Mouse (Mus musculus) midbrain, embryonic 11.5 days (tissue): ENCODE measurements around the gene Paqr7. TPM values are rescaled to one million over a fixed set of nuclear protein-coding genes. Genes with fewer than 3 reads are reported as not detected.

Source experiments
- ATAC-seq: fragments of 200-750 bp; cut with Nextera tagmentation; 2 replicates; pipeline ENCODE4 v1.8.0; 2017; ENCODE audit warnings: moderate TSS enrichment, moderate library complexity; ENCODE audit not compliant: low FRiP score
- DNase-seq: peaks from one replicate; pipeline ENCODE4 v3.0.0; 2015; ENCODE audit warnings: low spot score; ENCODE audit errors: missing footprints
- H3K27ac ChIP-seq: fragments of 300-500 bp; sonication (generic); 2 replicates; pipeline ENCODE4 v1.5.1; 2014; ENCODE audit warnings: low read depth, low read length
- H3K27me3 ChIP-seq: fragments of 300-500 bp; sonication (generic); 2 replicates; pipeline ENCODE4 v1.6.1; 2014; ENCODE audit warnings: mild to moderate bottlenecking, low read length, moderate library complexity, mixed read lengths; ENCODE audit not compliant: control insufficient read depth, insufficient read depth
- H3K36me3 ChIP-seq: fragments of 300-500 bp; sonication (generic); 2 replicates; pipeline ENCODE4 v1.6.1; 2014; ENCODE audit warnings: mild to moderate bottlenecking, low read length, moderate library complexity, mixed read lengths; ENCODE audit not compliant: control insufficient read depth, insufficient read depth
- H3K4me1 ChIP-seq: fragments of 300-500 bp; sonication (generic); 2 replicates; pipeline ENCODE4 v1.6.1; 2014; ENCODE audit warnings: low read length; ENCODE audit not compliant: control insufficient read depth, insufficient read depth
- H3K4me2 ChIP-seq: fragments of 300-500 bp; sonication (generic); 2 replicates; pipeline ENCODE4 v1.6.1; 2014; ENCODE audit warnings: mild to moderate bottlenecking, moderate library complexity
- H3K4me3 ChIP-seq: fragments of 300-500 bp; sonication (generic); 2 replicates; pipeline ENCODE4 v1.5.1; 2014; ENCODE audit warnings: low read depth, low read length
- H3K9ac ChIP-seq: fragments of 300-500 bp; sonication (generic); 2 replicates; pipeline ENCODE4 v1.6.1; 2014; ENCODE audit warnings: low read length
- H3K9me3 ChIP-seq: fragments of 300-500 bp; sonication (generic); 2 replicates; pipeline ENCODE4 v1.6.1; 2016; ENCODE audit warnings: low read length; ENCODE audit not compliant: control insufficient read depth
- WGBS: fragments of 180-500 bp; shearing (Covaris S2); extraction: QIAGEN DNeasy Blood & Tissue Kit; methylation state at CpG from one replicate; pipeline ENCODE4 v1.1.7; 2014; 5-methylcytosine and 5-hydroxymethylcytosine counted together
- polyA plus RNA-seq: library from polyadenylated mRNA; unstranded; fragments of >200 nt; fragmentation: Nextera tagmentation; extraction: Ambion mirVana; gene quantifications from 2 replicates; pipeline ENCODE4 v1.2.1, GENCODE M21; 2014

Gene Paqr7
- polyA plus RNA-seq, result 1.3 and 1.4 TPM in 2 replicates

GRCm38 (mm10) chr4:134496595-134497210, at the start of gene Paqr7:
Paqr7 (plus strand) TSS chr4:134496697.
- H3K4me1 ChIP-seq, result peaks cover 13% of the 10 kb centered on the region
- no peaks in the 10 kb centered on the region for H3K9me3 ChIP-seq
- peaks cover 2% of the 10 kb centered on the region; the same call in 1 of the 2 replicates for H3K27me3 ChIP-seq
- 3% methylated on average over 35 of the region's 35 CpGs for WGBS
- H3K27ac ChIP-seq, result no peak within 1 kb of the TSS
- DNase-seq, result no peak
- peak within 1 kb of the TSS; percentile 67 for H3K9ac ChIP-seq
- peak; percentile 55 for ATAC-seq
- peak within 1 kb of the TSS; percentile 92 for H3K4me2 ChIP-seq
- H3K36me3 ChIP-seq, result no peaks in the 10 kb centered on the region
- peak within 1 kb of the TSS; percentile 48 for H3K4me3 ChIP-seq

DNA sequence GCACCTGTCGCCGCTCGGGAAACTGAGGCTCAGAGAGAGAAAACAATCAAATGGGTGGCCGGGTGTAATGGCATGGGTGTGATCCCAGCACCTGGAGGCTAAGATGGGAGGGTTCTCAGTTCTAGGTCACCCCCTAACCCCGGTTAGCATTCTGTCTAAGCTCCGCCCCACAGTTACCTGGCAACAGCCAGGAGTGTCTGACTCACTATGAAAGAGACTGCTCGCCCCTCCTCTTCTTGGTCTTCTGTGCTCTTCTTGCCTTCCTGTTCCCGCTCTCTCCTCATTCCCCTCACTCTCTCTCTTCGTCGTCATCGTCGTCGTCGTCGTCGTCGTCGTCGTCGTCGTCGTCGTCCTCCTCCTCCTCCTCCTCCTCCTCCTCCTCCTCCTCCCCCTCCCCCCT, 48.5 kb upstream of the Paqr7 start:
- no peak for ATAC-seq
- Histone ChIP-seq H3K4me2 (no peak overlapping the region), H3K27ac (no peak overlapping the region), H3K36me3 (no peaks in the 10 kb centered on the region), H3K4me1 (peaks cover 20% of the 10 kb centered on the region), H3K27me3 (no peaks in the 10 kb centered on the region), H3K9me3 (no peaks in the 10 kb centered on the region), H3K9ac (no peak overlapping the region), H3K4me3 (no peak overlapping the region)
- WGBS, result 51% methylated on average over 21 of the region's 23 CpGs
- no peak for DNase-seq

DNA sequence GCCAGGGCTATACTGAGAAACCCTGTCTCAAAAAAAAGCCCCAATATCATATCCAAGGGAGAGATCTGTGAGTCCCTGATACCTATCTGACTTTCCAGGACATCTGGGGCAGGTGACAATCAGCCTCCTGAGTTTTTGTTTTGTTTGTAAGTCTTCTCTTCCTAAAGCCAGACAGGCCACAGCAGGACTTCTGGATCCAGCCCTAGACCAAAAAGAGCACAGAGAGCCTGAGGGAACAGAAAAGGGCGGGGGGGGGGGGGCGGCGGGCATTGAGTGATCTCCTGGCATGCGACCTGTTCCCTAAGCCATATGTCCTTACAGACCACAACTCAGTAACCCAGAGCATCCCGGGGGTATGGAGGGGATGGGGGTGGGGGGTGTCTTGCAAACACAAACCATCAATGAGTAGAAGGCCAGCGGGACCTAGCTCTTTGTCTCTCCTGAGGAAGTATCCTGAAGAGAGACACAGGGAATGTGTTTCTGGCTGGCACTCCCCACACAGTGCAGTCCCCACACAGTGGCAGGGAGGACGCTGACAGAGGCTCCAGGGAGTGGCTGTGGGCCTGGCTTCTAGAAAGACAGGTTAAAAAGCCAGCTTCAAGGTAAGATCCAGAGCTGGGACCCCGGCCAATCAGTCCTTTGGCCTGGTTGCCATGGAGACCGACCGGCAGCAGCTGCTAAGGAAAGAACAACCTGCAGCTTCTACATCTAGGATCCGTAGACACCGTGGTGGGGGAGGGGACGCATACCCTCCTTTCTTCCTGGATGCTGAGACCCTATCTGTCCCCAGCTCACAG, 46.7 kb upstream of the Paqr7 start:
- Histone ChIP-seq H3K27ac (peak overlapping the region; percentile 91), H3K4me3 (no peak overlapping the region), H3K9me3 (no peaks in the 10 kb centered on the region), H3K4me2 (peak overlapping the region; percentile 31; the same call in 1 of the 2 replicates), H3K27me3 (no peaks in the 10 kb centered on the region), H3K9ac (peak overlapping the region; percentile 51), H3K36me3 (no peaks in the 10 kb centered on the region), H3K4me1 (peaks cover 25% of the 10 kb centered on the region)
- WGBS, result 28% methylated on average over 13 of the region's 13 CpGs
- ATAC-seq (peak; percentile 58), DNase-seq (peak; percentile 93)

GRCm38 (mm10) chr4:134450392-134451195, 45.9 kb upstream of the Paqr7 start:
- H3K4me2 ChIP-seq, result peak overlapping the region; percentile 31
- no peak overlapping the region for H3K4me3 ChIP-seq
- H3K27me3 ChIP-seq, result no peaks in the 10 kb centered on the region
- ATAC-seq (peak; percentile 28), DNase-seq (peak; percentile 94)
- H3K36me3 ChIP-seq, result no peaks in the 10 kb centered on the region
- WGBS, result 16% methylated on average over 20 of the region's 20 CpGs
- H3K9ac ChIP-seq, result peak overlapping the region; percentile 51
- H3K9me3 ChIP-seq, result no peaks in the 10 kb centered on the region
- H3K27ac ChIP-seq, result peak overlapping the region; percentile 91
- peaks cover 25% of the 10 kb centered on the region for H3K4me1 ChIP-seq

DNA sequence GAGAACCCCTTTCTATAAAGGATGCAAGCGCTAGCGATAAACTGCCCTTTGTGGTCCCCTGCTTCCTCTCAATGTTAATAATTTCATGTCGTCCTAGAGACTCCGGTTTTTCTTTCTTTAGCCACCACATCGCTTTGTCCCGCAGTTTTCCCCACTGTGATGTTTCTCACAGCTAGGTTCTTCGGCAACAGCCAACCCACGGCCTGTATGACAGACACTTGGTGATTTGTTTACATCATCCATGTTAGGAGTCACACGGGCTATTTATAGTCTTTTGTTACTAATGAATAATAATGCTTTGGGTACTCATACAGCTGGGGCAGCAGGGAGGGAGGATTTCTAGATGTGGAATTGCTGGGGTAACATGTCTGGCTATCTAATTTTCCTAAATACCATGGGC, 45.0 kb upstream of the Paqr7 start:
- no peaks in the 10 kb centered on the region for H3K9me3 ChIP-seq
- no peak overlapping the region; the same call in 1 of the 2 replicates for H3K27ac ChIP-seq
- H3K4me2 ChIP-seq, result no peak overlapping the region
- H3K9ac ChIP-seq, result no peak overlapping the region
- WGBS, result 65% methylated on average over 9 of the region's 9 CpGs
- DNase-seq (no peak), ATAC-seq (no peak)
- H3K27me3 ChIP-seq, result no peaks in the 10 kb centered on the region
- no peak overlapping the region for H3K4me3 ChIP-seq
- H3K4me1 ChIP-seq, result peaks cover 25% of the 10 kb centered on the region
- H3K36me3 ChIP-seq, result no peaks in the 10 kb centered on the region

- no peak overlapping the region for H3K27ac ChIP-seq
- H3K9me3 ChIP-seq, result no peaks in the 10 kb centered on the region
- DNase-seq, result peak; percentile 90
- peak overlapping the region; percentile 36; the same call in 1 of the 2 replicates for H3K9ac ChIP-seq
- 0 out of 2 replicates have a peak, but pooled peaks have one; percentile 22 for ATAC-seq
- H3K4me2 ChIP-seq, result peak overlapping the region; percentile 23
- H3K4me1 ChIP-seq, result peaks cover 25% of the 10 kb centered on the region
- H3K27me3 ChIP-seq, result no peaks in the 10 kb centered on the region
- WGBS, result 23% methylated on average over 34 of the region's 34 CpGs
- no peaks in the 10 kb centered on the region for H3K36me3 ChIP-seq
- H3K4me3 ChIP-seq, result no peak overlapping the region
Observed at GRCm38 (mm10) chr4:134453619-134454400, 42.7 kb upstream of the Paqr7 start.

- Histone ChIP-seq H3K9me3 (no peaks in the 10 kb centered on the region), H3K36me3 (no peaks in the 10 kb centered on the region), H3K27ac (no peak overlapping the region), H3K9ac (no peak overlapping the region), H3K4me1 (peaks cover 15% of the 10 kb centered on the region), H3K4me2 (no peak overlapping the region), H3K27me3 (no peaks in the 10 kb centered on the region), H3K4me3 (no peak overlapping the region)
- no peak for DNase-seq
- no peak for ATAC-seq
- WGBS, result 51% methylated on average over 6 of the region's 6 CpGs
Observed at GRCm38 (mm10) chr4:134455310-134455709, 41.2 kb upstream of the Paqr7 start.

DNA sequence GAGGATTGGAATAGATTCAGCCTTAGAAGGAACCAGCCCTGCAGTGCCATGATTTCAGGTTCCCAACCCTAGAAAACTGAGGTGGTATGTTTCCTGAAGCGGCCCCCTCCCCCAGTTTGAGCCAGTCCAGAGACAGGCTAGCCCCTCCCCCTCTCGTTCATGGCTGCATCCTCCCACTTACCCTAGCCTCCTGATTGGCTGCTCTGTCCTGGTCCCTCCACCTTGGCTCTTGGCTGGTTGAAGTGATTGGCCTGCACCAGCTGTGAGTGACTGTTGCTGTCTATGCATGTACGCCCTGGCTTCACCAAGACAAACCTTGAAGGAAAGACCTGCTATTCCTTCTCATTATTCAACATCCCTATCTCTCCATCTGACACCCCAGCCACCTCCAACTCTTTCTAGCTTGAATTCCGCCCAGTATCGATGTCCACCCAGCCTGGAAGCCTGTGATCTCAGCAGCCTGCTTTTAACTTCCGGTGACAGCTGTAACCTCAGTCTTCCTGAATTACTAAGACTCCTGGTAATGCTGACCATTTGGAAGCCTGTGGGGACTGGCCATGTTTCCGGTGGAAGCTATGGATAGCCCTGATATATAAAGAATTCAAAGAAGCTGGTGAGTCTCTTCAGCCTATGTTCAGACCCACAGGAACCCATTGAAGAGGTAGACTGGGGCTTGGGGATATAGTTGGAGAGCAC, 39.2 kb upstream of the Paqr7 start:
- ATAC-seq (no peak), DNase-seq (no peak)
- no peak overlapping the region for H3K9ac ChIP-seq
- H3K4me1 ChIP-seq, result peaks cover 5% of the 10 kb centered on the region
- WGBS, result 62% methylated on average over 7 of the region's 7 CpGs
- no peak overlapping the region for H3K4me3 ChIP-seq
- H3K27ac ChIP-seq, result no peak overlapping the region
- no peaks in the 10 kb centered on the region for H3K36me3 ChIP-seq
- no peak overlapping the region for H3K4me2 ChIP-seq
- H3K9me3 ChIP-seq, result no peaks in the 10 kb centered on the region
- no peaks in the 10 kb centered on the region for H3K27me3 ChIP-seq
